Mouse (Mus musculus) heart, postnatal 0 days (tissue): ENCODE measurements at regions not wholly inside any gene's neighbourhood (a gene's known extent, or its start where the extent isn't known, plus 50 kb on each side); places are given as distances from the start of the nearest gene placed in this dataset.

Experiments used
- ATAC-seq: fragments of 200-750 bp; cut with Nextera tagmentation; 2 replicates; pipeline ENCODE4 v1.8.0; 2017; ENCODE audit warnings: low read depth, moderate number of reproducible peaks, moderate library complexity; ENCODE audit not compliant: insufficient read depth
- DNase-seq: peaks from one replicate; pipeline ENCODE4 v3.0.0-alpha.2; 2016; ENCODE audit warnings: low spot score
- H3K27ac ChIP-seq: fragments of 300-500 bp; sonication (generic); 2 replicates; pipeline ENCODE4 v1.5.1; 2014; ENCODE audit warnings: low read depth, mild to moderate bottlenecking
- H3K27me3 ChIP-seq: fragments of 300-500 bp; sonication (generic); 2 replicates; pipeline ENCODE4 v1.6.1; 2014; ENCODE audit warnings: low read length, mixed read lengths; ENCODE audit not compliant: control insufficient read depth, insufficient read depth
- H3K36me3 ChIP-seq: fragments of 300-500 bp; sonication (generic); replicated peaks from 2 replicates; pipeline ENCODE4 v1.6.1; 2014; ENCODE audit warnings: low read length, mixed read lengths; ENCODE audit not compliant: control insufficient read depth, insufficient read depth
- H3K4me1 ChIP-seq: fragments of 300-500 bp; sonication (generic); 2 replicates; pipeline ENCODE4 v1.6.1; 2014; ENCODE audit warnings: antibody characterized with exemption; ENCODE audit not compliant: control insufficient read depth, insufficient read depth
- H3K4me2 ChIP-seq: fragments of 300-500 bp; sonication (generic); 2 replicates; pipeline ENCODE4 v1.6.1; 2014; ENCODE audit warnings: low read depth, mild to moderate bottlenecking, low read length, moderate library complexity
- H3K4me3 ChIP-seq: fragments of 300-500 bp; sonication (generic); 2 replicates; pipeline ENCODE4 v1.5.1; 2014; ENCODE audit warnings: low read depth, low read length
- H3K9ac ChIP-seq: fragments of 300-500 bp; sonication (generic); replicated peaks from 2 replicates; pipeline ENCODE4 v1.6.1; 2014; ENCODE audit warnings: low read depth, low read length, mixed read lengths
- H3K9me3 ChIP-seq: fragments of 300-500 bp; sonication (generic); replicated peaks from 2 replicates; pipeline ENCODE4 v1.6.1; 2016; ENCODE audit warnings: low read length; ENCODE audit not compliant: control insufficient read depth
- CTCF ChIP-seq: IDR thresholded peaks from 2 replicates; pipeline ENCODE4 v1.5.1; 2016; ENCODE audit warnings: antibody characterized with exemption, control low read depth, low read depth
- EP300 ChIP-seq: IDR thresholded peaks from 2 replicates; pipeline ENCODE4 v1.6.1; 2016; ENCODE audit warnings: antibody characterized with exemption, low read depth
- WGBS: fragments of 180-500 bp; shearing (Covaris S2); extraction: QIAGEN DNeasy Blood & Tissue Kit; methylation state at CpG from one replicate; pipeline ENCODE4 v1.1.7; 2014; 5-methylcytosine and 5-hydroxymethylcytosine counted together

GRCm38 (mm10) chr13:102132696-102133095 lies 364.7 kb upstream of the Pik3r1 start:
- TF ChIP-seq EP300 (no peak), CTCF (no peak)
- no peaks in the 10 kb centered on the region for H3K9me3 ChIP-seq
- DNase-seq (no peak), ATAC-seq (no peak)
- H3K4me1 ChIP-seq = no peaks in the 10 kb centered on the region
- H3K4me2 ChIP-seq = no peak overlapping the region
- H3K4me3 ChIP-seq = no peak overlapping the region
- H3K27ac ChIP-seq = no peak overlapping the region
- no peak overlapping the region for H3K9ac ChIP-seq
- no peaks in the 10 kb centered on the region for H3K27me3 ChIP-seq
- WGBS = 55% methylated on average over 2 of the region's 2 CpGs
- no peaks in the 10 kb centered on the region for H3K36me3 ChIP-seq

- no peaks in the 10 kb centered on the region for H3K9me3 ChIP-seq
- H3K36me3 ChIP-seq = no peaks in the 10 kb centered on the region
- H3K27ac ChIP-seq = no peak overlapping the region
- no peak overlapping the region for H3K4me2 ChIP-seq
- H3K4me3 ChIP-seq = no peak overlapping the region
- no peak overlapping the region for H3K9ac ChIP-seq
- DNase-seq (no peak), ATAC-seq (no peak)
- TF ChIP-seq CTCF (no peak), EP300 (no peak)
- H3K27me3 ChIP-seq = no peaks in the 10 kb centered on the region
- H3K4me1 ChIP-seq = no peaks in the 10 kb centered on the region
Observed at GRCm38 (mm10) chr13:102135210-102135609, 367.2 kb upstream of the Pik3r1 start.

- ATAC-seq = no peak
- Histone ChIP-seq H3K27me3 (no peaks in the 10 kb centered on the region), H3K4me1 (no peaks in the 10 kb centered on the region), H3K9me3 (no peaks in the 10 kb centered on the region), H3K27ac (no peak overlapping the region), H3K4me2 (no peak overlapping the region), H3K4me3 (no peak overlapping the region), H3K36me3 (no peaks in the 10 kb centered on the region), H3K9ac (no peak overlapping the region)
- TF ChIP-seq CTCF = no peak
- no peak for TF ChIP-seq EP300
- no peak for DNase-seq
- 87% methylated on average over 7 of the region's 7 CpGs for WGBS
Observed at GRCm38 (mm10) chr13:102142986-102143385, 375.0 kb upstream of the Pik3r1 start.

- TF ChIP-seq CTCF (no peak), EP300 (no peak)
- Histone ChIP-seq H3K4me3 (no peak overlapping the region), H3K27me3 (no peaks in the 10 kb centered on the region), H3K27ac (no peak overlapping the region), H3K9ac (no peak overlapping the region), H3K9me3 (no peaks in the 10 kb centered on the region), H3K36me3 (no peaks in the 10 kb centered on the region), H3K4me1 (no peaks in the 10 kb centered on the region), H3K4me2 (no peak overlapping the region)
- WGBS = 73% methylated on average over 2 of the region's 2 CpGs
- ATAC-seq (no peak), DNase-seq (no peak)
Observed at GRCm38 (mm10) chr13:102143848-102144247, 375.8 kb upstream of the Pik3r1 start.

GRCm38 (mm10) chr13:102148039-102148438 lies 380.0 kb upstream of the Pik3r1 start:
- no peak overlapping the region for H3K27ac ChIP-seq
- no peaks in the 10 kb centered on the region for H3K27me3 ChIP-seq
- H3K36me3 ChIP-seq = no peaks in the 10 kb centered on the region
- no peak overlapping the region for H3K4me3 ChIP-seq
- no peaks in the 10 kb centered on the region for H3K4me1 ChIP-seq
- no peak overlapping the region for H3K4me2 ChIP-seq
- 77% methylated on average over 2 of the region's 2 CpGs for WGBS
- no peaks in the 10 kb centered on the region for H3K9me3 ChIP-seq
- H3K9ac ChIP-seq = no peak overlapping the region
- TF ChIP-seq EP300 (no peak), CTCF (no peak)
- DNase-seq (no peak), ATAC-seq (no peak)

- TF ChIP-seq EP300 (no peak), CTCF (no peak)
- Histone ChIP-seq H3K9ac (no peak overlapping the region), H3K9me3 (no peaks in the 10 kb centered on the region), H3K4me3 (no peak overlapping the region), H3K4me1 (no peaks in the 10 kb centered on the region), H3K27me3 (no peaks in the 10 kb centered on the region), H3K36me3 (no peaks in the 10 kb centered on the region), H3K4me2 (no peak overlapping the region), H3K27ac (no peak overlapping the region)
- ATAC-seq = no peak
- no peak for DNase-seq
- WGBS = 62% methylated on average over 5 of the region's 5 CpGs
Observed at GRCm38 (mm10) chr13:102153785-102154608, 386.0 kb upstream of the Pik3r1 start.
